Mouse (Mus musculus) T-helper 1 cell (primary cell): ENCODE data around the gene Cwc22.

Experiments used
- in situ Hi-C: fragments of 300-600 bp; cut with MboI, MseI; formaldehyde crosslinking; loops from one replicate; pipeline ENCODE4 v1.15.1; 2025; ENCODE audit warnings: high pct_unique_total_duplicates

Gene Cwc22

DNA sequence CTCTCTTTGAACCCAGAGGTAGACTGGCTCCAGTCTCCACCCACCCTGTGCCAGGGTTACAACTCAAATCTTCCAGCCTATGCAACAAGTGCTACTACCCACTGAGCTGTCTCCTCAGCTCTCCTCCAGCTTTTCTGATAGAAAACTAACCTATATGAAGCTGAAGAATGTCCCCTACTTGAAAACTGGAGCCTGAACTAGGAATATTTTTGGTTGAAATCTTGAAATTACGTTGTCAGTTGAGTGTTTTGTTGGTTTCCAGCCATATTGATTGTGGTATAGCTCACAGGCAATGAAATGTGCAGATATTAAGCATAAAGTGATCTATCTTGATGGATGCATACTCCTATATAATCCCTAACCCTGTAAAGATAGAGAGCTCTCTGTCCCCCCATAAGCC is 65.8 kb downstream of the Cwc22 start:
- in situ Hi-C loops, result no loop called here

DNA sequence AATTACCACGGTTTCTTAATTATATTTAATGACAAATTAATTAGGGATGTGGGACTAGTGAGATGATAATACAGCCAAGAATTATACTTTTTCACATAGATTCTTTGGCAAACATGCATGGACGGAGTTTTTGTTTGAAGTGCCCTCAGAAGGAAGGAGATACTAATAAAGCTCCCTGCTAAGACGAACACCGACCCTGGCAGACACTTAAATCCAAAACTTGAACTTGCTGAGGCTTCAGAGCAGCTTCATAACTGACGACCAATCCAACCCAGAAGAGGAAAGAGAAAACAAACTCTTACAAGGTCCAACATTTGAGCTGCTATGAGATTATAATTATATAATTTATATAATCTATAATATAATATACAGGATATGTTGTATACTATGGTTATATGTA is 66.4 kb downstream of the Cwc22 start:
- in situ Hi-C loops, result no loop called here

DNA sequence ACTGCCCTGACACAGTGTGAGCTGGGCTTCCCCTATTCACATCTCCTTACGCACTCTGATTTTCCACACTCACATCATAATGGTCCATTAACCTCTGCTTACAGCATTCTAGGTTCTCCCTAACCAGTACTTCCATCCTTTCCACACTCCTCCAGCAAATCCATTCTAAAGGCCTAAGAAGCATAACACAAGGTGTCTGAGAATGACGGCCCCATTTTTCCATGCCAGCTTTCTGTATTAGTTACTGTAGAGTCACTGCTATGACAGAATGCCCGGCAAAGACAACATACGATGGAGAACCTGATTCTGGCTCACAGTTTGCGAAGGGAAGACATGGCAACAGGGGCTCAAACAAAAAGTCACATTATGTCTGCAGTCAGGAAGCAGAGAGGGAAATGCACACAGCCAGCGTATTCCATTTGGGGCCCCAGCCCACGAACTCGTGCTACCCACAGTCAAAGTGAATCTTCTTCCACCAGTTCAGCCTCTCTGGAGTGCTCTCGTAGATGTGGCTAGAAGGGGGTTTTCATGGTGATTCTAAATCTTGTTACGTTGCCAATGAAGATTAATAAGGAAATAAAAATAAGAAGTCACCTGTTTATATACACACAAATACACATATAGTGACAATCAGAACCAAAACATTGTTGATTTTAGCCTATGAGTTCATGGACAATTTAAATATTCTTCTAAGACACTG is 68.9 kb downstream of the Cwc22 start:
- in situ Hi-C loops, result no loop called here

DNA sequence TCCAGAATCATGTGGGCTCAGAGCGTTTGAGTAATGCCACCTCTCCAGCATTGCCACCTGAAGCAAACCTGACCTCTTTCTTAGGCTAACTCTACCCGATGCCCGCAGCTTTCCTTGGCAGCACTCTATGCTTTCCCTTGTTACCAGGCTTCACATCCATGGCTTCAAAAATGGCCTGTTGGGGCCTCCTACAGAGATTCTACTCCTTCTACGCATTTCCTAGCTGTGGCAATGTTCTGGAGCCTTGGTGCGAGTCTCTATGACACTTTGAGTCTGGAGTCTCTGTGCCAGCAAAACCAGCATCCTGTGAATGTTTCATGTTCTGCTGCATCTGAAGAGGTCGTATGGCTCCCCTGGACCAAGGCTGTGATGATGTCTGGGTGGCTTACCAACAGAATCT is 69.8 kb downstream of the Cwc22 start:
- in situ Hi-C loops, result no loop called here

GRCm38 (mm10) chr2:77875516-77875915 is 70.7 kb downstream of the Cwc22 start:
- in situ Hi-C loops, result no loop called here

GRCm38 (mm10) chr2:77874678-77875077 is 71.5 kb downstream of the Cwc22 start:
- in situ Hi-C loops, result no loop called here

DNA sequence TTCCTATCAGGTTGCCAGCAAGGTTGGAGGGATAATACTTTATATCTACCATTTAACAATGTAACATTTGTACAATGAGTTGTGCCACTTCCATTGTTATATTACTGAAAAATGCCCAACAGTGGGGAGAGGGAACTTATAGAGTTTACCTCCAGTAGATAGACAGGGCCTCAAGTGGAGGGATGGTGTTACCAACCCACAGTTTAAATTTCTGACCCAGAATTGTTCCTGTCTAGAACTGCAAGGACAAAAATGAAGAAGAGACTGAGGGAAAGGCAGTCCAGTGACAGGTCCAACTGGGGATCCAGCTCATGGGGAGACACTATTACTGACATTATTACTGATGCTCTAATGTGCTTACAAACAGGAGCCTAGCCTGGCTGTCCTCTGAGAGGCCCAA is 72.4 kb downstream of the Cwc22 start:
- in situ Hi-C loops, result no loop called here

DNA sequence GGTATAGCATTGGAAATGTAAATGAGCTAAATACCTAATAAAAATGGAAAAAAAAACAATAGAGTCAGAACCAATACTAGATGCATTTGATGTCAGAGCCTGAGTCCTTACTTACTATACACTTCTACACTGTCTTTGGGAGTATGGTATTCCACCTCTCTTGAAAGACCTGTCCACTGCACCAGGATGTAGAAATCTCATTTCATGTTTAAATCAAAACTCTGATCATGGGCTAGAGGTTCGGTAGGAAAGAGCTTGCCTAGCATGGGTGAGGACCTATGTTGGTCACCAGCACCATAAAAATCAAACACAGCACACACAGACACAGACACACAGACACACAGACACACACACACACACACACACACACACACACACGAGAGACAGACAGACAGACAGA is 73.5 kb downstream of the Cwc22 start:
- in situ Hi-C loops, result no loop called here

DNA sequence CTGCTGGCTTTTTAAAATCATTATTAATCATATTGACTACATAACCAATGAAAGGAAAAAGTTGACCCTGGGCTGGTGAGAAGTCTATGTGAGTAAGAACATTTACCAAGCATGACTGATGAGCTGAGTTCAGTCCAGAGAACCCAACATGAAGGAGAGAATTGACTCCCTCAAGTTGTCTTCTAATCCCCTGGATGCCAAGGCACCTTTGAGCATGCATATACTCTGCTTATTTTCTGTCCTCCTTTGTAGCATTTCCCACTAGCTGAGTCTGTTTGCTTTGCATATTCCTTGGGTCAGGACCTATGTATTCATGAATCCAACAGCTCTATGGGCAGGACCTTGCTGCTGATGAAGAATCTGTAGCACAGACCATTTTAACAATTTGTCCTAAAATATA is 75.0 kb downstream of the Cwc22 start:
- in situ Hi-C loops, result no loop called here

DNA sequence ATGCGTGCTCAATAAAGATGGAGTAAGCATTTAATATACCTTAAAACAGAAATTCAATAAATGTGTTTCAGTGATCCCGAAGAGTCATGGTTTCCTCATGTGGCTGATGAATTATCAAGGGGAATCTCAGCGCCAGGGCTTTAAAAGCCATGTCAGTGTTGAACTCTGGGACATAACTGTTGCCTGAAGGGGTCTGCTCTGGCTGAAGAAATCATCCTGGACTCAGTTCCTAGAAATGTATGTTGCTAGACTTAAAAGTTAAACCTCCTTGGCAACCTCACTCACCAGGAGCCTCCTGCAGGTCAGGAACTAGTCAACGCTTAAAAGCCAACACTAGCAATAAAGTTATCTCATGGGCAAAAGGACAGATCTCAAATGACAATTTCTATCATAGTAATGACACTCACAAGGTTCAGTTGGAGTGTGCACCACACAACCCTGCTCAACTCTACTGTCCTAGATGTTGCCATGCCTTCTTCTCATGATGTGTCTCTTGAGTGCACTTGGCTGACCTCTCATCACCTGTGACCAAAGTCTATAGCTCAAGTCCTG is 76.4 kb downstream of the Cwc22 start:
- in situ Hi-C loops, result no loop called here

GRCm38 (mm10) chr2:77863934-77864333 is 82.2 kb downstream of the Cwc22 start:
- in situ Hi-C loops, result no loop called here

- in situ Hi-C loops, result no loop called here
Measured at GRCm38 (mm10) chr2:77863522-77863921, 82.7 kb downstream of the Cwc22 start.

DNA sequence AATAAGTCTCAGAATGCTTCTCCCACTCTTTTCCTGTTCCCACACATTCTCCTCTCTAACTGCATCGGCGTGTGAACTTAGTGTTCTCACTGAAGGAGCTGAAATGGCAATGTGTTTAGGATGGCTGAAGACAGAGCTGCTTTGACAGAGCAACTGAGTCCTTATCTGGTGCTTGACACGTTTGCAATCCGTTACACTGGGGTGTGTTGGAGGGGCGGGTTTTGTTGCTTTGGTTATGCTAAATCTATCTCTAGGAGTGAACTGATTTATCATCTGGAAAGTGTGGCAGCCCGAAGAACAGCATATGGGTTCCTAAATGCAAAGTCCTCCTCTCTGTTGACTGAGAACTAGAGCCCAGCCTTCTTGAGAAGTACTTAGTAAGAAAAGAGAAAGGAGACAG is 104.7 kb downstream of the Cwc22 start:
- in situ Hi-C loops, result no loop called here

GRCm38 (mm10) chr2:77839587-77839986 is 106.6 kb downstream of the Cwc22 start:
- in situ Hi-C loops, result no loop called here

DNA sequence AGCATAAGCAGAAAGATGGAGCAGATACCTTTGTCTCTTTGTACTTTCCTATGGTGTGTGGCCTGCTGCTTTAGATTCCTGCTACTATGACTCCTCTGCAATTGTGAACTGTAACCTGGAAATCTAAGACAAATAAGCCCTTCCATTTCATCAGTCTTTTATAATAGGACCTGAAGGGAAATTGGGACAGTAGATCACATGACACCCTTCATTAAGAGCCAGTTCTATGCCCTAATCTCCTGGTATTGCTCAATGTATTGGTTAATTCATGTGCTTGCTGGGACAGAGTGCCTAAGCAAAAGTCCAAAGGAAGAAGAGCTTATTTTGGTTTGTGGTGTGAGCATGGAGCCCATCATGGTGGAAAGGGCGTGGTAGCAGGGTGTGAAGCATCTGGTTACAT is 107.5 kb downstream of the Cwc22 start:
- in situ Hi-C loops, result no loop called here

DNA sequence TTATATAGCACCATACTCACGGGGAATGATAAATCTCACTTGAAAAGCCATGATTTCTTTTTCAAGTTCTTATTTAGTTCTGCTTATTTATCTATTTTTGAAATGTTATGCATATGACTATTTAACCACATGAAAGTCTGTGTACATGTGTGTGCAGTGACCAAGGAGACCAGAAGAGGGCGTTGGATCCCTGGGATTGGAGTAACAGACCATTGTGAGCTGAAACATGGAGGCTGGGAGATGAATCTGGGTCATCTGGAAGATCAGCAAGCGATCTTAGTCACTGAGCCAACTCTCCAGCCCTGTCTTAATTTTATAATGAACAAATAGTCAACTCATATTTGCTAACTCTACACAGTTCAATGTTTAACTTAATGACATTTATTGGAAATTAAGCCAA is 110.4 kb downstream of the Cwc22 start:
- in situ Hi-C loops, result no loop called here
